8 mouse cellular contexts compared by ENCODE assay signal in genomic region chr15:25715218-25715995, GRCm38 (mm10).
DNase-seq lines count a peak whose midpoint lies in the region; ATAC-seq lines count a peak whose summit lies in the region.

No protein-coding gene starts in this region.

- no peak for DNase-seq in forebrain, embryonic 11.5 days (ENCODE audit: low spot score)
- DNase-seq in cerebellum, postnatal 14 days: peak; percentile 85 to 93
- DNase-seq in kidney, adult 9 months: peak; percentile 66
- DNase-seq in lung, postnatal 36 days: peak; percentile 42
- no peak for DNase-seq in gastrocnemius, postnatal 36 days
- no peak for DNase-seq in spleen, postnatal 14 days (ENCODE audit: low spot score in 2 of 2)
- DNase-seq in urinary bladder, postnatal 25 days (ENCODE audit: low spot score): no peak

- H3K9me3 ChIP-seq in forebrain, embryonic 12.5 days: no peaks in the 10 kb centered on the region
- H3K9me3 ChIP-seq in forebrain, embryonic 11.5 days (ENCODE audit: control insufficient read depth, low read length): no peaks in the 10 kb centered on the region

- H3K4me1 ChIP-seq in forebrain, embryonic 12.5 days: peaks cover 32% of the 10 kb centered on the region
- H3K4me1 ChIP-seq in forebrain, embryonic 11.5 days (replicated peaks; ENCODE audit: control insufficient read depth, insufficient read depth, low read length): no peaks in the 10 kb centered on the region

- intact Hi-C loops in gastrocnemius, postnatal 36 days (cut with DNase I): loop anchor here (5.0 kb wide), 3 partner anchors 88 to 1123 kb away; no protein-coding TSS in a partner anchor

- H3K9ac ChIP-seq in forebrain, embryonic 12.5 days: no peak overlapping the region
- no peak overlapping the region for H3K9ac ChIP-seq in forebrain, embryonic 11.5 days (ENCODE audit: low read length)

- no peak overlapping the region for H3K4me3 ChIP-seq in forebrain, embryonic 12.5 days (replicated peaks)
- no peak overlapping the region for H3K4me3 ChIP-seq in forebrain, embryonic 11.5 days (ENCODE audit: low read depth, low read length)

- no peak overlapping the region for H3K27ac ChIP-seq in forebrain, embryonic 12.5 days
- no peak overlapping the region for H3K27ac ChIP-seq in forebrain, embryonic 11.5 days (ENCODE audit: low read depth, low read length)

- WGBS in forebrain, embryonic 12.5 days: 71% methylated on average over 10 of the region's 10 CpGs
- WGBS in forebrain, embryonic 11.5 days: 85% methylated on average over 10 of the region's 10 CpGs

- peaks cover 3% of the 10 kb centered on the region; the same call in 1 of the 2 replicates for H3K27me3 ChIP-seq in forebrain, embryonic 12.5 days
- H3K27me3 ChIP-seq in forebrain, embryonic 11.5 days (ENCODE audit: control insufficient read depth, insufficient read depth, low read length): no peaks in the 10 kb centered on the region

- no peak overlapping the region for H3K4me2 ChIP-seq in forebrain, embryonic 12.5 days
- H3K4me2 ChIP-seq in forebrain, embryonic 11.5 days (ENCODE audit: low read depth, low read length, severe bottlenecking): no peak overlapping the region

- no peaks in the 10 kb centered on the region for H3K36me3 ChIP-seq in forebrain, embryonic 12.5 days (replicated peaks)
- H3K36me3 ChIP-seq in forebrain, embryonic 11.5 days (ENCODE audit: control insufficient read depth, insufficient read depth, low read length): no peaks in the 10 kb centered on the region

- ATAC-seq in forebrain, embryonic 12.5 days (ENCODE audit: low FRiP score): peak; percentile 39; the same call in 1 of the 2 replicates
- no peak for ATAC-seq in forebrain, embryonic 11.5 days (replicated peaks; ENCODE audit: low FRiP score)

Comparison
In these comparisons a context has a peak if more than half of its experiments do, and no peak if none do; other contexts are left out.
1. DNase-seq: peak in cerebellum, postnatal 14 days (2 of 2), kidney, adult 9 months (single experiment) and lung, postnatal 36 days (single experiment); none in forebrain, embryonic 11.5 days (single experiment), gastrocnemius, postnatal 36 days (0 of 2), spleen, postnatal 14 days (0 of 2) and urinary bladder, postnatal 25 days (single experiment).